Mouse (Mus musculus): ENCODE results near the gene Tspan10. TPM values are rescaled to one million over a fixed set of nuclear protein-coding genes. Genes with fewer than 3 reads are reported as not detected.
A peak's percentile ranks its signal among the peaks of the same experiment; 100 is the strongest.

The Tspan10 gene
- total and polyA plus RNA-seq, 2 experiments from 2014 or later: 0.08 TPM; not detected in 1

DNA sequence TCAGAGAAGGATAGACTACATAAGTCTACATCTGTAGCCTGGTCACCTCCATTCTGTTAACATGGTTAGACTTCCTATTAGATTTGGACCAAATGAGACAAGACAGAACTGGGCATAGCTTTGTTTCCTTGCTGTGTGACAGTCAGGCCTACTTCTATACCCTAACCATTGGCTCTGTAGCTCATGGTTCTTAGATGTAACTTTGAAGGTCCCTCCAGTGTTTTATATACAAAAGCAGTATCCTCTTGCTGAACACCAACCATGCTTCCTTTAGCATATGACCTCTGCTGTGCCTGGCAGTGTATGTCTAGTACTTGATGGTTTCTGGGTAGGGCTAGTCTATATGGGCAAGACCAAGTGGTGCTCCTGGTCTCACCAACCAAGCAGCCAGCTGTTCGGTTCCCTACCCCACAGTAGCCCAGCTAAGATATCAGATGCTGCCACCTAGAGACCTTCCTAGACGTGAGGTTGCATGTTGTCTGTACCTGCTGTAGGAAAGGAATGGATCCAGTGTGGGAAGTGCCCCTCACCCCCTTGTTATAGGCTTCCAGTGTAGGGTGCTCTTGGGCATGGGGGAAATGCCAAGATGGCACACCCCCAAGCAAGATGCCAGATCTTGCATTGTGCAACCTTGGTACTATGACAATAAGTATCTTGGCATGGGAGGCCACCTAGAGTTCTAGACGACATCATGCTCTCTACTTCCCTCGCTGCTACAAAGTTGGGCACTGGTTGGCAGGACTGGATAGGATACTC lies 48.0 kb downstream of the Tspan10 start:
- DNase-seq (ENCODE audit: low spot score) (no peak), ATAC-seq (ENCODE audit: insufficient read depth, low read depth) (no peak)
- TF ChIP-seq EP300 (IDR thresholded peaks at IDR 0.05; ENCODE audit: low read depth) (no peak), CTCF (IDR thresholded peaks at IDR 0.05; ENCODE audit: low read depth) (no peak)
- Histone ChIP-seq H3K4me1 (ENCODE audit: control insufficient read depth, insufficient read depth) (peaks cover 24% of the 10 kb centered on the region), H3K36me3 (replicated peaks; ENCODE audit: control insufficient read depth, insufficient read depth, low read length) (peaks cover 42% of the 10 kb centered on the region), H3K27me3 (ENCODE audit: control insufficient read depth, insufficient read depth, low read length) (no peaks in the 10 kb centered on the region), H3K4me3 (ENCODE audit: low read depth, low read length) (no peak overlapping the region), H3K27ac (ENCODE audit: low read depth) (no peak overlapping the region), H3K9ac (replicated peaks; ENCODE audit: low read depth, low read length) (no peak overlapping the region), H3K4me2 (ENCODE audit: low read depth, low read length) (peak overlapping the region; percentile 97; the same call in 1 of the 2 replicates), H3K9me3 (replicated peaks; ENCODE audit: control insufficient read depth, low read length) (no peaks in the 10 kb centered on the region)
- WGBS: 32% methylated on average over 4 of the region's 4 CpGs

- Histone ChIP-seq H3K27me3 (ENCODE audit: control insufficient read depth, insufficient read depth, low read length) (no peaks in the 10 kb centered on the region), H3K9me3 (replicated peaks; ENCODE audit: control insufficient read depth, low read length) (no peaks in the 10 kb centered on the region)
- under 1% methylated on average over 35 of the region's 35 CpGs for WGBS
Measured at GRCm38 (mm10) chr11:120491317-120492023, 49.0 kb downstream of the Tspan10 start, which contains the start of gene Slc25a10. Gene Slc25a10, plus strand, starts transcription at chr11:120491840.

DNA sequence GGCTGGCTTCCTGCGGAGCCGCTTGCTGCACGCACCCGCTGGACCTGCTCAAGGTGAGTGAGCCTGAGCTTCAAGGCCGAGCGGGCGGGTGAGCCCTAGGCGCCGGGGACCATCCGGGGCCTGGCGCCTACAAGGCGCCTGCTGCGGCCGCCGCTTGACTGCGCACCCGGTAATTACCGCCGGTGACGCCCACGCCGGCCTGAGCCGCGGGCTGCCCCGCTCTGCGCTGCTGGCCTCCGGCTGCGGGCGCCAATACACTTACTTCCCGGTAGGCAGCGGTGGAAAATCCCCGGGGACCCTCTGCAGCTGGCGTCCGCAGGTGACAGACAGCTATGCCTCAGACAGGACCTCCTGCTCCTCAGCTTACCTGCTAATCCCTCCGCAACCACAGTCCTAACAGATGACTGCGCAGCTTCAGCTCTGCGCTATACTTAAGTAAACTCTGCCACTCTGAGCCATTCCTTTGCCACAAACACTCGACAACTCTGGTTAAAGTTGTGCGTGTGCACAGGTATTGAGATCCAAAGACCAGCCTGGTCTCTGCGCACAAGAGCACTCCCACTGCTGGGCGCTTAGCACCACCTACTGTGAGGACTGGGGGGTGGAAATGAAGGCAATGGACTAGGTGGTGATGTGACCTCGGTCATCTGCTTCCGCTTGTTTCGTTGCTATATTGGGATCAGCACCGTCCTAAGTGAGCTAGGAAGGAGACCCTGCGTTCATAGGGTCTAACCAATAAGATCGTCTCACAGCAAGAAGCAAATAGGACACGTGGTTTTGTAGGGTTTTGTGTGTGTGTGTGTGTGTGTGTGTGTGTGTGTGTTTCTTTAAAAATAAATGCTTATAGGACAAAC lies 49.8 kb downstream of the Tspan10 start:
- peaks cover 49% of the 10 kb centered on the region for H3K36me3 ChIP-seq (replicated peaks; ENCODE audit: control insufficient read depth, insufficient read depth, low read length)
- H3K4me1 ChIP-seq (ENCODE audit: control insufficient read depth, insufficient read depth): peaks cover 19% of the 10 kb centered on the region
- peak overlapping the region; percentile 97 for H3K4me2 ChIP-seq (ENCODE audit: low read depth, low read length)
- peak overlapping the region; percentile 95 for H3K4me3 ChIP-seq (ENCODE audit: low read depth, low read length)
- peak; percentile 60 for ATAC-seq (ENCODE audit: insufficient read depth, low read depth)
- H3K27me3 ChIP-seq (ENCODE audit: control insufficient read depth, insufficient read depth, low read length): no peaks in the 10 kb centered on the region
- H3K27ac ChIP-seq (ENCODE audit: low read depth): peak overlapping the region; percentile 81
- peak; percentile 80 for DNase-seq (ENCODE audit: low spot score)
- TF ChIP-seq CTCF (IDR thresholded peaks at IDR 0.05; ENCODE audit: low read depth): peak; percentile 33
- no peak for TF ChIP-seq EP300 (IDR thresholded peaks at IDR 0.05; ENCODE audit: low read depth)
- H3K9ac ChIP-seq (replicated peaks; ENCODE audit: low read depth, low read length): peak overlapping the region; percentile 73
- 0% methylated on average over 45 of the region's 48 CpGs for WGBS
- no peaks in the 10 kb centered on the region for H3K9me3 ChIP-seq (replicated peaks; ENCODE audit: control insufficient read depth, low read length)

More at GRCm38 (mm10) chr11:120491317-120492023, 49.0 kb downstream of the Tspan10 start, which contains the start of gene Slc25a10:
- TF ChIP-seq CTCF (IDR thresholded peaks at IDR 0.05; ENCODE audit: low read depth): no peak
- H3K36me3 ChIP-seq (replicated peaks; ENCODE audit: control insufficient read depth, insufficient read depth, low read length): peaks cover 49% of the 10 kb centered on the region
- H3K4me2 ChIP-seq (ENCODE audit: low read depth, low read length): peak within 1 kb of the TSS; percentile 97
- peak within 1 kb of the TSS; percentile 73 for H3K9ac ChIP-seq (replicated peaks; ENCODE audit: low read depth, low read length)
- H3K27ac ChIP-seq (ENCODE audit: low read depth): peak within 1 kb of the TSS; percentile 81
- H3K4me3 ChIP-seq (ENCODE audit: low read depth, low read length): peak within 1 kb of the TSS; percentile 95
- DNase-seq (ENCODE audit: low spot score): peak; percentile 92
- peak; percentile 85 for ATAC-seq (ENCODE audit: insufficient read depth, low read depth)
- H3K4me1 ChIP-seq (ENCODE audit: control insufficient read depth, insufficient read depth): peaks cover 19% of the 10 kb centered on the region

- ATAC-seq (ENCODE audit: insufficient read depth, low read depth) (no peak), DNase-seq (ENCODE audit: low spot score) (no peak)
- no peaks in the 10 kb centered on the region for H3K27me3 ChIP-seq (ENCODE audit: control insufficient read depth, insufficient read depth, low read length)
- TF ChIP-seq EP300 (IDR thresholded peaks at IDR 0.05; ENCODE audit: low read depth) (no peak), CTCF (IDR thresholded peaks at IDR 0.05; ENCODE audit: low read depth) (no peak)
- peaks cover 49% of the 10 kb centered on the region for H3K36me3 ChIP-seq (replicated peaks; ENCODE audit: control insufficient read depth, insufficient read depth, low read length)
- H3K4me2 ChIP-seq (ENCODE audit: low read depth, low read length): peak overlapping the region; percentile 97
- peaks cover 19% of the 10 kb centered on the region for H3K4me1 ChIP-seq (ENCODE audit: control insufficient read depth, insufficient read depth)
- 24% methylated on average over 3 of the region's 3 CpGs for WGBS
- peak overlapping the region; percentile 81 for H3K27ac ChIP-seq (ENCODE audit: low read depth)
- H3K4me3 ChIP-seq (ENCODE audit: low read depth, low read length): peak overlapping the region; percentile 95
- no peak overlapping the region for H3K9ac ChIP-seq (replicated peaks; ENCODE audit: low read depth, low read length)
- no peaks in the 10 kb centered on the region for H3K9me3 ChIP-seq (replicated peaks; ENCODE audit: control insufficient read depth, low read length)
Measured at GRCm38 (mm10) chr11:120492878-120493203, 50.4 kb downstream of the Tspan10 start.

DNA sequence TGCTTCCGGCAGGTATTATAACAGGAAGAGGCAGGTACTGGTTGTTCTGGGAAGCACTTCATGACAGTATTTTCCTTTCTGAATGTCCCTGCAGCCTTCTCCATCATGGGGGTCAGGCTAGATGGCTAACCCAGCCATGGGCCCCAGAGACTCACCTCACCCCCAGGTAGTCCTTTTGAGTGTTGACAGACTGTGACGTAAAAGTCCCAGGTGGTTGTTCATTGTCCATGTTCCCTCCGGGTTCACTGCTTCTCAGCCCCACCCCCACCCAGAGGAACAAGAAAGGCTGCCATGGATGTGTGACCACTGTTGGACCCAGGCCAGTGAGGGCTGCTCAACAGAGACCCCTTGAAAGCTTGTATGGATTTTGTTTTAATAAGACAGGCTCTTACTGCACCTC lies 50.9 kb downstream of the Tspan10 start:
- TF ChIP-seq CTCF (IDR thresholded peaks at IDR 0.05; ENCODE audit: low read depth) (no peak), EP300 (IDR thresholded peaks at IDR 0.05; ENCODE audit: low read depth) (no peak)
- H3K36me3 ChIP-seq (replicated peaks; ENCODE audit: control insufficient read depth, insufficient read depth, low read length): peaks cover 49% of the 10 kb centered on the region
- H3K4me3 ChIP-seq (ENCODE audit: low read depth, low read length): no peak overlapping the region
- WGBS: 43% methylated on average over 3 of the region's 3 CpGs
- DNase-seq (ENCODE audit: low spot score) (no peak), ATAC-seq (ENCODE audit: insufficient read depth, low read depth) (no peak)
- H3K9ac ChIP-seq (replicated peaks; ENCODE audit: low read depth, low read length): no peak overlapping the region
- peak overlapping the region; percentile 97 for H3K4me2 ChIP-seq (ENCODE audit: low read depth, low read length)
- no peaks in the 10 kb centered on the region for H3K27me3 ChIP-seq (ENCODE audit: control insufficient read depth, insufficient read depth, low read length)
- 0 out of 2 replicates have a peak overlapping the region, but pooled peaks have one; percentile 81 for H3K27ac ChIP-seq (ENCODE audit: low read depth)
- peaks cover 19% of the 10 kb centered on the region for H3K4me1 ChIP-seq (ENCODE audit: control insufficient read depth, insufficient read depth)
- no peaks in the 10 kb centered on the region for H3K9me3 ChIP-seq (replicated peaks; ENCODE audit: control insufficient read depth, low read length)
